Mouse (Mus musculus) hindlimb bud, embryonic 11.5 days (tissue): Measurements from ENCODE around the gene Smtn.

Experiments used
- DNase-seq: peaks from one replicate; pipeline ENCODE4 v3.0.0-alpha.2; 2012; ENCODE audit warnings: low read depth, low spot score; ENCODE audit errors: extremely low spot score

Gene Smtn

DNA sequence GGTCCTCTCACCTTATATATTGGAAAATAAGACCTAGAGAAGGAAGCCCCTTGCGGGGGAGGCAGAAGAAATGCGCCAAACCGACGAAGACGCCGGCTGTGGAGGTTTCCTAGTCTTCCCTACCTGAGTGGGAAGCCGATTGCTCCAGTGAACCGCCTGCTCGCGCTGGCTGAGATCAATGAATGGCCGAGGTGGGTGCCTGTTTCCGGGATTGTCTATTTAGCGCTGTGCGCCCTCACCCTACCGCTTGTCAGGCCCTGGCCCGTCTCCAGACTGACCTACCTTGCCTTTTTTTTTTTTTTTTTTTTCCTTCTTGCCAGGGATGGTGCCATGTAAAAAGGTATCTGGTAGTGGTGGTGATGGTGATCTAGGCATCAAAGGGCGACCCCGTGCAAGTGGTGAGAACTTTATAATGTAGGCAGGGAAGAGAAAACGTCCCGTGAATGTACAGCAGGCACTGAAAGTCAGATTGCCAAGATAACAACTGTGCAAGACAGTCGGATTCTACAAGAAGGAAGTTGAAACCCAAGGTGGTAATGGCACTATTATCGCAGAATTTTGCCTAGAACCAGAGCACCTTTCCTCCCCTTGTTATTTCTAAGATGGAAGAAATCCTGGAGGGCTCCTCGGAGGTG, at the start of gene Smtn:
Gene Smtn, minus strand, starts transcription at position 162 of the 635 bp plus-strand sequence.
- DNase-seq, result no peak

DNA sequence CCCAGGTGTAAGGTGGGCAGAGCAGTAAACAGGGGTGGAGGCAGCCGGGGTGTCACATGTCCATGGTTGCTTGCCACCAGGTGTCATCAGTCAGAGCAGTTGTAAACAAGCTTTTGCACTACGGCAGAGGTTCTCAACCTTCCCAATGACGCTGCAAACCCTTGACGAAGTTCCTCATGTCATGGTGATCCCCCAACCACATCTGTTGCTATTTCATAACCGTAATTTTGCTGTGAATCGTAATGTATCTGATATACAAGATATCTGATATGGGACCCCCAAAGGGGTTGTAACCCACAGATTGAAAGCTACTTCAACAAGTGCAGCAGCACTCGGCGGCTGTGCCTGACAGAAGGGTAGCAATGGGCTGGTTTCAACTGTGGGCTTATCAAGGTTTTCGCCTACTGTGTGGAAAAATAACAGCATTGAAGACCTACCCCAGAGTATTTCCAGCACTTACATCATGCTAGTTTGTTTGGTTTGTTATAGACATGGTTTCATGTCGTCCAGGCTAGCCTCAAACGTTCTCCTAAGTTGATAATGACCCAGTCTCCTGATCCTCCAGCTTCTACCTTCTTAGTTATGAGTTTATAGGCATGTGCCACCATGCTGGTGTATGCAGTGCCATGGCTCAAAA, 47.7 kb upstream of the Smtn start:
- no peak for DNase-seq

- DNase-seq, result no peak
Observed at GRCm38 (mm10) chr11:3587350-3587749, 46.9 kb upstream of the Smtn start.

GRCm38 (mm10) chr11:3585983-3586618, 45.7 kb upstream of the Smtn start:
- no peak for DNase-seq

GRCm38 (mm10) chr11:3583127-3583526, 42.7 kb upstream of the Smtn start:
- DNase-seq, result no peak

GRCm38 (mm10) chr11:3581908-3582307, 41.5 kb upstream of the Smtn start:
- DNase-seq, result no peak

DNA sequence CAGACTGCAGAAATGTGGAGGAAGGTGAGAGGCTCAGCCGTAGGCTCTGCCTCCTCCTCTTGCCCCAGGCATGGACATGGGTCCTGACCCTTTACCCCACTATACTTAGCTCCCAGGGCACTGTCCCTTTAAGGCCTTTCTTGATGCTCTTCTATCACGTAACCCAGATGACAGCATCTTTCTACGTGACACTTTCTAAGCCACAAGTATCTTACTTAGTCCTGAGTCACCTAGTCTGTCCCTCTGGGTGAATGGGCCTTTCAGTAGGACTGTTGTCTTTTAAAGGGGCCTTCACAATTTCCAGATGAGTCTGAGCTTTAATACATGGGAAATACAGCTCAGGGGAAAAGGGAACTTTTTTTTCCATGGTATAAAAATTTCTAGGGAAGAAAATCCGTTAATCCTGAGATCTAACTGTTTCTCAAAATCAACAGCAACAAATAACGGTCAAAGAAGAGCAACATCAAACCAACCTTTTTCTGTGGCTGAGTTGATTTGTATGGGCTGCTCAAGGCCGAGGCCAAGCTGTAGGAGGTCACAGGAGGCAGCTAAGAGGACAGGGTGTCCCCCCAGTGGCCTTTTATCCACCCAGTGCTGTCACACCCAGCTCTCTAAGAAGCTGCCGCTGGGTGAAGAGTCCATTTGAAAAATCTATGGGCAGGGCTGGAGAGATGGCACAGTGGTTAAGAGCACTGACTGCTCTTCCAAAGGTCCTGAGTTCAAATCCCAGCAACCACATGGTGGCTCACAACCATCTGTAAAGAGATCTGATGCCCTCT, 40.1 kb upstream of the Smtn start:
- DNase-seq, result no peak

GRCm38 (mm10) chr11:3578050-3578725, 37.8 kb upstream of the Smtn start:
- DNase-seq, result no peak

DNA sequence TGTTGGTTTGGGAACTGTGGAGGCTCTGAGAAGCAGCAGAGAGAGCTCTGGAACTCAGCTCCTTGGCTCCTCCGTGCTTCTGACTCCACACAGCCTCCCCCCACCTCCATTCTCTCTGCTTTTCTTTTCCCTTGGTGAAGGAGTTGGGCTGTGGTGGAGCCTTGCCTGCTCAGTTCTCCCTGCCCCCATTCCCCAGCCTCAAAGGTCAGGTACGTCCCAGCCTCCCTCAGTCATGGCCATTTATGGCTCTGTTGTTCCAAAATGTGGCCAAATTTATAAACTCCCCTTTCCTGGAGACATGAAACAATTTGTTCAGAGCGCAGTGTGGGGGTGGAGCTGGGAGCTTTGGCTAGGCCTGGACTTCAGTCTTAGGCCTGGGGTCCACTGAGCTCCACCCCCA, 34.8 kb upstream of the Smtn start:
- DNase-seq, result no peak

- no peak for DNase-seq
Observed at GRCm38 (mm10) chr11:3573092-3573491, 32.7 kb upstream of the Smtn start.

- DNase-seq, result no peak
Observed at GRCm38 (mm10) chr11:3572181-3572580, 31.8 kb upstream of the Smtn start.

DNA sequence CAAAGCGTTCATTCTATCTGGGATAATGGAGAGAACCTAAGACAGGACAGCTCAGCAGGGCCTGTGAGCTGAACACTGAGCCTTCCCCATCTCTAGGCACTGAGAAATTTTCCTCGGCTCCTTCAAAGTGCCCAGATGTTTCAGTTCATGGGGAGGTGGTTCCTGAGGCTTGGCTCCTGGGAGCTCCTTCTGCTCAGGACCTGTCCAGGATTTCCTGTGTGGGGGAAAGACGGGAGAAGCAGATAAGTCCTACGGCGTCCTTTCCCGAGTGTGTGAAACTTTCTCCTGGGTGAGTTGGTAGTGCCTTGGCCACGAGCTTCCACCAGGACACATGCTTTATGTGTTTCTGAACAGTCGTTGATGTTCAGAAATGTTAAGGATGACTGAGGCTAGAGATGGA, 29.9 kb upstream of the Smtn start:
- no peak for DNase-seq

GRCm38 (mm10) chr11:3567896-3568295, 27.5 kb upstream of the Smtn start:
- DNase-seq, result no peak

GRCm38 (mm10) chr11:3566018-3566417, 25.6 kb upstream of the Smtn start:
- DNase-seq, result no peak

DNA sequence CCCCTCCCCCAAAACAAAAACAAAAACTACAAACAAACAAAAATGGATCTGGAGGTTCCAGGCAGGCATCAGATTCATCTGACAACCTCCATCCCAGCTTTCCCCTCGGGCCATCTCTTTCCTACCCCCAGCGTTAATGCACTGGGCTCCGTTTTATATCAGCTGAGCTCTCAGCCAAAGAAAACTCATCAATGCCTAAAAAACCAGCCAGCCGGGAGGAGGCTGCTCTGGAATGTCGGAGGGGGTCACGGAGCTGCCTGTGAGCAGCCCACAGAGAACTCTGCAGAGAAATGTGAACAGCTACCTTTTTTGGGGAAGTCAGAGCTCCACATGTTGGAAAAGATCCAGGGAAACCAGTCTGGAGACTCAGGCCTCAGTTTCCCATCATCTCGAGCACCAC, 24.0 kb upstream of the Smtn start:
- no peak for DNase-seq

- no peak for DNase-seq
Observed at GRCm38 (mm10) chr11:3563853-3564252, 23.4 kb upstream of the Smtn start.

DNA sequence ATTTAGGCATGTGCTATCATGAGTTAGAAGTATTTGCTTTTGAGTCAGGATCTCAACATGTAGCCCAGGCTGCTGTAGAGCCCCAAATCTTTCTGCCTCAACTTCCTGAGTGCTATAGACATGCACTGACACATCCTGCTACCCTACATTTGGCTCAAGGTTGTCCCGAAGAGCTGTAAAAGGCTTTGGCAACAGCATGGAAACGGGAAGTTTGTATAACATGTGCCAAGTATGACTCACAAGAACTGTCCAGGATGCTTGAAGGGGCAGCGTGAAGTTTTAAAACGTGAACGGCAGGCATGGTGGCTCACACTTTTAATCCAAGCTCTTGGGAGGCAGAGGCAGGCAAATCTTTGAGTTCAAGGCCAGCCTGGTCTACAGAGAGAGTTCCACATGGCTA, 19.8 kb upstream of the Smtn start:
- DNase-seq, result no peak

- DNase-seq, result no peak
Observed at GRCm38 (mm10) chr11:3557852-3558251, 17.4 kb upstream of the Smtn start.

GRCm38 (mm10) chr11:3554976-3555375, 14.6 kb upstream of the Smtn start:
- DNase-seq, result no peak

DNA sequence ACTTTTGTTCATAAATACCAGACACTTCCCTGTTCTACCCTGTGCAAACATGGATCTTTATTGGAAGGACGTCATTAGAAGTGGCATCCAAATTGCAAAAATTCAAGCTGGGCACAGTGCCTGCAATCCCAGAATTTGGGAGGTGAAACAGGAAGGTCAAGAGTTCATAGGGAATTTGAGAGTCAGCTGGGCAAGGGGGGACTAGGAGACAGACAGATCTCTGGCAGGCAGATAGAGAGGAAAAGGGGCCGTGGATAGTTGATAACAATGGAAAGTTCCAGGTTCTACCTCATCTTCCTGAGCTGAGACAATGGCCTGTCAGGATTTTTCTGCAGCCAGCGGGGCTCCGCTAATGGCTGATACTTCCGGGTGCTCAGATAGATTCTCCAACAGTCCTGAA, 9.4 kb upstream of the Smtn start:
- DNase-seq, result no peak
